Mouse (Mus musculus) liver, adult 2 months (tissue): ENCODE data around the gene Lad1.

Experiments used
- CTCF ChIP-seq: fragments of 200-500 bp; IDR thresholded peaks from 2 replicates; pipeline ENCODE4 v1.5.1; 2011; ENCODE audit warnings: low read depth, low read length, control low read depth
- POLR2A ChIP-seq: fragments of 200-500 bp; IDR thresholded peaks from 2 replicates; pipeline ENCODE4 v1.6.1; 2011; ENCODE audit warnings: low read length, control low read depth; ENCODE audit not compliant: insufficient read depth; ENCODE audit errors: extremely low read depth

DNA sequence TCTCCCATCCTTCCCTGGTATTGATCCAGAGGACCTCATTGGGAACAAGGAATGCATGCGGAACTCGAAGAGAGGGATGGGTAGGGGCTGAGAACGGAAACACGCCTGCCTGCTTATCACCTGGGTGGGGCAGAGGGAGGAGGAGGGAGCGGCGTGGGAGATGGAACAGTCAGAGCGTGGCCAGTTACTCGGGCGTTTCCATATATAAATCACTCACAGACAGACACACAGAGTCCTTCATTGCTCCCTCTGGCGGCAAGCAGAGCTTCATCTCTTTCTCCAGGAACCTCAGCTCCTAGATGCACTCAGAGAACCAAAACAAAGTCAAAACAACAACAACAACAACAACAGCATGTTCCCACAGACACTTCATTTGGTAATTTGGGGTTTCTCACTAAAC, 29.7 kb upstream of the Lad1 start:
- TF ChIP-seq CTCF (no peak), POLR2A (no peak)
